Mouse (Mus musculus): ENCODE data around the gene Mogs.

DNA sequence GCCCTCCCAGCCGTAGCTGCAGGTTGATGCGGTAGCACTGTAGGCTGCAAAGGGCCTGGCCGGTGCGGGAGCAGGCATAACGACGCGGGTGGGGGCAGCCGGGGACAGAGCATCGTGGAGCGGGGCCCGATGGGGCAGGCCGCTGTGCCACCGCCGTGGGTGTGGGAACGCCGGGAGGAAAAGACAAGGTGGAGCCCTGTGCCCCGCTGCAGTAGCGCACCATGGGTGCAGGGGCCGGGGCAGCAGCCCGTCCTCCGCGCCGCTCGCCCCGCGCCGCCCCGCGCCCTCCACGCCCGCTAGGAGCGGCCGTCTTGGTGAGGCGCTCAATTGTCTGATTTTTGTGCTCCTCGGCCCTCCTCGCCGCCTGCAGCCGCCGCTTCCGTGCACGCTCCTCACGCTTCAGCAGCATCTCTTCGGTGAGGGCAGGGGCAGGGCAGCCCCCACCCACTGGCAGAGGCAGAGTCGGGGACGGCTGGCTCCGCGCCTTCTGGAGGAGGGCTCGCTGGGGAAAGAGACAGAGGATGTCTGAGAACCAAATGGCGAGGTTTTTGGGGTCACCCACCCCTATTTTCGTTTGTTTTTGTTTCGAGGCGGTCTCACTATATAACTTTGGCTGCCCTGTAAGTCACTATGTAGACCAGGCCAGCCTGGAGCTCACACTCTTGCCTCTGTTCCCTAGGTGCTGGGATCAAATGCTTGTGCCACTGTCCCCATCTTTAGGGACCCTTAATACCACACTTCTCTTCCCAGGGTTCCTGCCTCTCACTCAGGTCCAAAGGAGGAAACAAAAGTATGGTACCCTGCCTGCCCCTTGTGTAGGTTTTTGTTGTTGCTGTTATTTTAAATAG, 6.8 kb downstream of the Mogs start:
- TF ChIP-seq MAX (IDR thresholded peaks at IDR 0.05) (no peak), CTCF (IDR thresholded peaks at IDR 0.05; ENCODE audit: control insufficient read depth, insufficient read depth, insufficient read length) (no peak), USF1 (IDR thresholded peaks at IDR 0.05; ENCODE audit: low read depth) (no peak), MYOD1 (IDR thresholded peaks at IDR 0.05; ENCODE audit: control insufficient read depth, insufficient read length, low read depth) (no peak)
